11 mouse cellular contexts compared by ENCODE assay signal in genomic region chr2:29926542-29926941, GRCm38 (mm10).
"Had no signal": no experiment of that assay in that cellular context is flagged by ENCODE, and none has a peak within 500 bp of the region (broad histone marks: within the 10 kb centered on the region; RNA-seq: fewer than 3 reads in every experiment).

No protein-coding gene starts in this region.

- ATAC-seq: lung, postnatal 0 days; midbrain, embryonic 13.5 days had no signal

- H3K27ac ChIP-seq: limb, embryonic 13.5 days; liver, embryonic 15.5 days; midbrain, embryonic 13.5 days; stomach, embryonic 15.5 days had no signal

- H3K9me3 ChIP-seq: limb, embryonic 13.5 days; liver, embryonic 15.5 days; midbrain, embryonic 13.5 days; stomach, embryonic 15.5 days had no signal

- H3K4me3 ChIP-seq: limb, embryonic 13.5 days; liver, embryonic 15.5 days; midbrain, embryonic 13.5 days; stomach, embryonic 15.5 days had no signal

- H3K4me2 ChIP-seq: limb, embryonic 13.5 days; liver, embryonic 15.5 days; midbrain, embryonic 13.5 days; stomach, embryonic 15.5 days had no signal

- H3K4me1 ChIP-seq: limb, embryonic 13.5 days; liver, embryonic 15.5 days; midbrain, embryonic 13.5 days; stomach, embryonic 15.5 days had no signal

- H3K9ac ChIP-seq: limb, embryonic 13.5 days; liver, embryonic 15.5 days; midbrain, embryonic 13.5 days; stomach, embryonic 15.5 days had no signal

- DNase-seq: left cerebral cortex, postnatal 4 days; lung, adult 2 months; lung, postnatal 36 days; right cerebral cortex, postnatal 14 days; thymus, adult 2 months; thymus, postnatal 25 days had no signal

- H3K27me3 ChIP-seq: limb, embryonic 13.5 days; liver, embryonic 15.5 days; midbrain, embryonic 13.5 days; stomach, embryonic 15.5 days had no signal
